Mouse (Mus musculus) embryonic facial prominence, embryonic 10.5 days (tissue): ENCODE measurements at regions not wholly inside any gene's neighbourhood (a gene's known extent, or its start where the extent isn't known, plus 50 kb on each side); places are given as distances from the start of the nearest gene placed in this dataset.
A peak's percentile ranks its signal among the peaks of the same experiment; 100 is the strongest.

Experiments
- DNase-seq: peaks from one replicate; pipeline ENCODE4 v3.0.0-alpha.2; 2017; ENCODE audit warnings: low spot score
- H3K27ac ChIP-seq: fragments of 300-500 bp; sonication (generic); replicated peaks from 2 replicates; pipeline ENCODE4 v1.5.1; 2016; ENCODE audit warnings: mild to moderate bottlenecking
- H3K27me3 ChIP-seq: fragments of 300-500 bp; sonication (generic); replicated peaks from 2 replicates; pipeline ENCODE4 v1.6.1; 2016; ENCODE audit warnings: low read depth, mild to moderate bottlenecking; ENCODE audit not compliant: poor library complexity, severe bottlenecking
- H3K36me3 ChIP-seq: fragments of 300-500 bp; sonication (generic); replicated peaks from 2 replicates; pipeline ENCODE4 v1.6.1; 2016; ENCODE audit warnings: mild to moderate bottlenecking, moderate library complexity
- H3K4me1 ChIP-seq: fragments of 300-500 bp; sonication (generic); 2 replicates; pipeline ENCODE4 v1.6.1; 2016
- H3K4me3 ChIP-seq: fragments of 300-500 bp; sonication (generic); 2 replicates; pipeline ENCODE4 v1.5.1; 2016; ENCODE audit warnings: mild to moderate bottlenecking, moderate library complexity
- H3K9me3 ChIP-seq: fragments of 300-500 bp; sonication (generic); 2 replicates; pipeline ENCODE4 v1.6.1; 2016; ENCODE audit warnings: mild to moderate bottlenecking
- WGBS: fragments of 180-500 bp; shearing (Covaris S2); methylation state at CpG from one replicate; pipeline ENCODE4 v1.1.7; 2016; 5-methylcytosine and 5-hydroxymethylcytosine counted together

DNA sequence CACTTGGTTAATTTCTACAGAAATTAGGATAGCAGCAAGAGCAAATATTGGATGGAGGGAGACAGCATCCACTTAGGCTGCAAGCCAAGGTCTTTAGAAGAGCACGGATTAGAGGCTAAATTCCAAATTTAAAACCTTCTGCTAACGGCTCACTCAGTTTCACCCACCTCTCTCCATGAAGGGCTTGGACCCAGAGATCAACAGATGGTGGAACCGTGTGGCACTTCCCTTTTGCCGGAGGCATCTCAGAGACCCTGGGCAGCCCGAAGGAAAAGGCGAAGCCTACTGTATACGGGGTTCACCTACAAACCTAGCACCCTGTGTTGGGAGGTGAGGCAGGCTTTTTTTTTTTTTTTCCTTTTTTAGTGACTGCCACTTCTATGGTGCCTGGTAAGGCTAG, 229.9 kb downstream of the Gm45692 start:
- Histone ChIP-seq H3K4me1 (peaks cover 41% of the 10 kb centered on the region), H3K27me3 (0 out of 2 replicates have a peak, but pooled peaks cover 4% of the 10 kb centered on the region), H3K9me3 (no peaks in the 10 kb centered on the region), H3K27ac (no peak overlapping the region), H3K4me3 (no peak overlapping the region), H3K36me3 (no peaks in the 10 kb centered on the region)
- WGBS: 89% methylated on average over 7 of the region's 7 CpGs
- no peak for DNase-seq

DNA sequence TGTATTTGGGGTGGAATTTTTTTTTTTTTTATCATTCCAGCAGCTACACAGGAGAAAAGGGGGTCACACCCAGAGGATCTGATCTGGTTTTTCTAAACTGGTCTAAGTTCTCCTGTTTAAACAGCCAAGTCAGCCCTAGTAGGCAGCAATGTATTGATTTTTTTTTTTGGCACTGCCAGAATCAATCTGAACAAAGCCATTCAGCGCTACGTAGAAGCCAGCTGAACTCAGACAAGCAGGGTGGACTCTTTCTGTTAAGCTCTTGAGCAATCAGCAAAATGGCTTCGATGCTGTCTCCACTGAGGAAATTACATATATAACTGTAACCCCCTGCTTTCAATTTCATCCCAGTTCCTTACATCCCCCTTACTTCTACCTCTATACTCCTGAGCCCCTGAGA, 230.5 kb downstream of the Gm45692 start:
- 88% methylated on average over 3 of the region's 3 CpGs for WGBS
- Histone ChIP-seq H3K27me3 (0 out of 2 replicates have a peak, but pooled peaks cover 4% of the 10 kb centered on the region), H3K27ac (no peak overlapping the region), H3K4me3 (no peak overlapping the region), H3K9me3 (no peaks in the 10 kb centered on the region), H3K4me1 (peaks cover 47% of the 10 kb centered on the region), H3K36me3 (no peaks in the 10 kb centered on the region)
- no peak for DNase-seq

DNA sequence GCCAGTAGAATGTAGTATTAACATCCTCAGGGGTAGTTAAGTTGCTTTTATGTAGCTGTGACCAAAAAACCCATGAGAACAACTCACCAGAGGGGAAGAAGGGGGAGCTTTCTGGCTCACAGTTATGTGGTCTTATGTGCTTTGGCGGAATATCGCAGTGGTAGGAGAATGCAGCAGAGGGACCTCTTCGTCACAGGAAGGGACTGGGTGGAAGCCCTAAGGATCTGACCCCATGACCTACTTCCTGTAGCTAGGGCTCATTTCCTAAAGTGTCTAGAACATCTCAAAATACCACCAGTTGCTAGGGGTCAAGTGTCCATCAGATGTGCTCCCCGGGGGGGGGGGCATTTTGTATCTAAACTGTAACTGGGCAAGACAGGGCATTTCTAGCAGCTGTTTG, 231.3 kb downstream of the Gm45692 start:
- Histone ChIP-seq H3K4me1 (peaks cover 51% of the 10 kb centered on the region), H3K27me3 (0 out of 2 replicates have a peak, but pooled peaks cover 4% of the 10 kb centered on the region), H3K4me3 (no peak overlapping the region), H3K9me3 (no peaks in the 10 kb centered on the region), H3K27ac (no peak overlapping the region), H3K36me3 (no peaks in the 10 kb centered on the region)
- no peak for DNase-seq
- 72% methylated on average over 4 of the region's 4 CpGs for WGBS

DNA sequence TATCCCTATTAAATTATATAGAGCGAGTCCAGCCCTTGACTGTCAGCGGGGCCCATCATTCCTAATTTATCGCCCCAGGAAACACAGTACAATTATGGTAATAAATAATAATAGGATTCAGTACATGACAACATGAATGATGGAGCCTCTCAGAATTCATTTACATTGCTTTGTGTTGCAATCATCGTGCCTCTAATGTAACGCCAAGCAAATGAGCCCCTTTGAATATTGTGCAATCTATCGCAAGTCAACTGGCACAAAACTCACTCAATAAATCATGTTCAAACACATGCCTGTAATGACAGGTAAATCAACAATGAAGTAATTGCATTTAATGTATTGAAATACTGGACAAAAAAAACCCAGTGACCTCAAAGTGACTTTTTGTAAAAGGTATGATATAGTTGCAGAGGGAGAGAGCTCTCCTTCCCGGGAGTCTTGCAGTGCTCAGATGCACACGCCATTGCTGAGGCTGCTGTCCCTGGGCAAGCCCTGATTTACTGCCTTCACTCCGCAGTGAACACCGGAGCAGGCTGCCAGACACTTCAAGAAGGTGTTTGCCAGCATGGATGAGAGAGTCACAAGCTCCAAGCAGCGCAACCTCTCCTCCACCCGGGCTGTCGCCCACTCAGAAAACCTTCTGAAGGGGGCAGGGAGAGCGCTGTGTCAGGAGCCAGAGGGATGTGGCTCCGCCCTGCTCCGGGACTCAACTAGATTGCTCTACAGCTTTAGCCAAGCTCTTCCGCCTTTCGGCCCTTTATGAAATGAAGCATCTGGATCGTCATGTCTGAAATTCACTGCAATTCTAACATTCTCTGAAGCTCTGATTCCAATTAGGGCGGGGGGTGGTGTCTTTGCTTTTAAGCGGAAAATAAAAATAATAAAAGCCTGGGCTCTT, 232.6 kb downstream of the Gm45692 start:
- WGBS: 51% methylated on average over 21 of the region's 21 CpGs
- H3K4me1 ChIP-seq: peaks cover 56% of the 10 kb centered on the region
- DNase-seq: peak; percentile 69

DNA sequence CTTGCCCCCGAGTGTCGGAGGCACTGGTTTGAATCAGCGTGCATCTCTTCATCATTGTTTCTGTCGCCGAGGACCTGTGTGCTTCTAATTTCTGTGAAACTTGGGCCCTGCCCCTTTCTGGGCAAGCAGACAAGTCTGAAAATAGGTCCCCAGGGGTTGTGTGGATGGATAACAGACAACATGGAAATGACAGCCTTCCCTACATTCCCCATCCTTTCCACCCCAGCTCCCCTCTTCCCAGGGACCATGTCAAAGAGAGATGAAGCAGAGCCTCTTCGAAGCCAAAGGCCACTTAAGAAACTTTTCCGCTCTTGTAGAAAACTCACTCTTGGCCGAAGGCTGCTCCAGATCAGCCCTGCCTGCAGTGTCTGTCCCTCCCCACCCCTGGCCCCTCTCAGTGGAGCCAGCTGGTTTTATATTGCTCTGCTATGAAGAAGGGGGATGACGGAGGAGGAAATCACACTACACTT, 233.2 kb downstream of the Gm45692 start:
- Histone ChIP-seq H3K4me1 (peaks cover 62% of the 10 kb centered on the region), H3K36me3 (no peaks in the 10 kb centered on the region), H3K27me3 (0 out of 2 replicates have a peak, but pooled peaks cover 3% of the 10 kb centered on the region), H3K4me3 (peak overlapping the region; percentile 44; the same call in 1 of the 2 replicates), H3K27ac (peak overlapping the region; percentile 78), H3K9me3 (no peaks in the 10 kb centered on the region)
- WGBS: 41% methylated on average over 9 of the region's 9 CpGs
- DNase-seq: no peak

More for the DNA sequence above, 232.6 kb downstream of the Gm45692 start:
- Histone ChIP-seq H3K27ac (peak overlapping the region; percentile 78), H3K9me3 (no peaks in the 10 kb centered on the region), H3K4me3 (peak overlapping the region; percentile 44), H3K36me3 (no peaks in the 10 kb centered on the region), H3K27me3 (0 out of 2 replicates have a peak, but pooled peaks cover 4% of the 10 kb centered on the region)

DNA sequence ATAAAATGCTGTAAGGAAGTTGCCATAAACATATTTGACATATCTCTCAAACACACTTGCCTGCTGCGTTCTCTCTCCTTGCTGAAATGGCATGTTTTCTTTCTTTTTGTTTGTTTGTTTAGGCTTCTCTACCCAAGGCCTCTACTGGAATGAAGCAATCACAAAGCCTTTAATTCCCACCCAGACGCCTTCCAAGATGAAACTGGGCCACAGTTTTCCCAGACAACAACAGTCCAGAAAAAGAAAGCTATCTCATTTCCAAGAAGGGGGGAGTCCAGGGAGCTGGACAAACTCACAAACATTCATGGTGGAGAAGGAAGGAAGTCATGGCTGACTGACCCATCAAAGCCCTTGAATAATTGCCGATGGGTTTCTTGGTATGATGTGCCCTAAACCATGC, 234.1 kb downstream of the Gm45692 start:
- no peaks in the 10 kb centered on the region for H3K36me3 ChIP-seq
- DNase-seq: no peak
- no peak overlapping the region; the same call in 1 of the 2 replicates for H3K27ac ChIP-seq
- no peak overlapping the region for H3K4me3 ChIP-seq
- H3K9me3 ChIP-seq: no peaks in the 10 kb centered on the region
- WGBS: 70% methylated on average over 3 of the region's 3 CpGs
- H3K27me3 ChIP-seq: no peaks in the 10 kb centered on the region
- H3K4me1 ChIP-seq: peaks cover 66% of the 10 kb centered on the region

DNA sequence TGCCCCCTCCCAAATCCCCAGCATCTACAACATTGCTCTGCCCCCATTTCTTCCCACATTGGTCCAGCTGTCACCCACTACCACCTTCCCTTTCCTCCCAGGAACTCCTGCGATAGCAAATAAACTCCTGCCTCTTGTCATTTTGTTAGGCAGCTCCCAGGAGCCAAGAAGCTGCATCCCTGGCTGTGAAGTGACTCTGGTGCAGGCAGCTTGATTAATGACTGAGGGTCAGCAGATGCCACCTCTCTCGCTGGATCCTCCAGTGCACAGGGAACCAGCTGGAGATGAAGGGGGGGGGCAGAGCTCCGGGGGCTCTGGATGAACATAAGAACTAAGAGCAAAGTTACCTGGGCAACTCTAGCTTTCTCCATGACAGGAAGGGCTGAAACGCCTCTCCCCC, 235.2 kb downstream of the Gm45692 start:
- H3K27me3 ChIP-seq: no peaks in the 10 kb centered on the region
- H3K4me3 ChIP-seq: no peak overlapping the region
- peaks cover 72% of the 10 kb centered on the region for H3K4me1 ChIP-seq
- WGBS: 67% methylated on average over 4 of the region's 4 CpGs
- H3K27ac ChIP-seq: no peak overlapping the region
- DNase-seq: no peak
- no peaks in the 10 kb centered on the region for H3K36me3 ChIP-seq
- no peaks in the 10 kb centered on the region for H3K9me3 ChIP-seq

DNA sequence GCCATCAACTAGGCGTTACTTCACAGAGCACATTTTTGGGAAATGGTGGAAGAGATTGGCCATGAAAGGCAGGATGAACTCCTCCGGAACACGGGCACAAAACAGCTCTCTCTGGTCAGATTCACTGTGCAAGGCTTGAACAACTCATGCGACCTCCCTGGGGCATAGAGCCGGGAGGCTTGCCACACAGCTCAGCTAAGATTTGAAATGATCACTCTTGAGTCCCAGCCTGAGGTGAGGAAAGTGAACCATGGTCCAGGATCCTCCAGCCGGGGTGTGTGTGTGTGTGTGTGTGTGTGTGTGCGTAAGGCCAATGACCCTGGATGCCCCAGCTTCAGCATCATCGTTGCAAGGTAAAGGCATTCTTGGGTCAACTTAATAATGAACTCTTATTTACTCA, 237.5 kb downstream of the Gm45692 start:
- Histone ChIP-seq H3K27ac (no peak overlapping the region), H3K4me3 (no peak overlapping the region), H3K27me3 (0 out of 2 replicates have a peak, but pooled peaks cover 3% of the 10 kb centered on the region), H3K36me3 (no peaks in the 10 kb centered on the region), H3K4me1 (peaks cover 55% of the 10 kb centered on the region), H3K9me3 (no peaks in the 10 kb centered on the region)
- WGBS: 79% methylated on average over 8 of the region's 8 CpGs
- DNase-seq: no peak

DNA sequence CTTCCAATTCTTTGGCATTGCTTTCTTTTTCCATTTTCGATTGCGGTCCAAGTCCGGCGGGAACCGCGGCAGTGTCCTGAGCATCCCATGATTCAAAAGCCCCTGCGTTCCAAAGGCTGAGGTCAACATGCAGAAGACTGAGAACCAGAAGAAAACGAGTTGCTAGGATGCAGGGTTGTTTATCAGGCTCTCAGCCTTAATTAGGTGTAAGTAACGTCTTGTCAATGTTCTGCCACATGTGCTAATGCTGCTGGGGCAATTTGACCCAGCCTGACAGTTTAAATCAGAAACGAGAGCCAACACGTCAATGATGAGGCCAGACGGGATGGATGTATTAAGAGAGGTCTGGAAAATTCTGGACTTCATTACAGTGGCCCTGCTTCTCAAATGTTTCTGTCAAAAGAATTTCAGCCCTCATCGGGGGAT, 239.4 kb downstream of the Gm45692 start:
- Histone ChIP-seq H3K9me3 (no peaks in the 10 kb centered on the region), H3K4me3 (no peak overlapping the region), H3K36me3 (no peaks in the 10 kb centered on the region), H3K4me1 (peaks cover 45% of the 10 kb centered on the region), H3K27ac (no peak overlapping the region), H3K27me3 (0 out of 2 replicates have a peak, but pooled peaks cover 3% of the 10 kb centered on the region)
- DNase-seq: peak; percentile 50
- WGBS: 67% methylated on average over 13 of the region's 13 CpGs

DNA sequence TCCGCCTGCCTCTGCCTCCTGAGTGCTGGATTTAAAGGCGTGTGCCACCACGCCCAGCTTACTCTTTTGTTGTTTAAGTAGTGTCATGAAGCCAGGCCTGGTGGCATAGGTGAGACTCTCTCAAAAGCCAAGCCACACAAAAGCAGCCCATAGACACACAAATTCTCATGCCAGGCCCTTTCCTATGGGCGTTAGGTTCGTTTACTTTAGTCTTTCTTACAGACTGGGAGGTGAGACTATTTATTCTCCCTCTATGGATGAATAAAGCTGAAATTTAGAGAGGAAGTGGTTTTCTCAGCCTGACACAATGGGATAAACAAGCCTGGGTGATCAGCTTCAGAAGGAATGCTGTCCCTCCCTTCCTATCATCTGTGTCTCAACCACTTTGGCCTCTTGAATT, 243.0 kb downstream of the Gm45692 start:
- no peak overlapping the region for H3K27ac ChIP-seq
- DNase-seq: no peak
- H3K27me3 ChIP-seq: 0 out of 2 replicates have a peak, but pooled peaks cover 3% of the 10 kb centered on the region
- H3K9me3 ChIP-seq: no peaks in the 10 kb centered on the region
- WGBS: 89% methylated on average over 5 of the region's 5 CpGs
- H3K36me3 ChIP-seq: no peaks in the 10 kb centered on the region
- peaks cover 30% of the 10 kb centered on the region for H3K4me1 ChIP-seq
- H3K4me3 ChIP-seq: no peak overlapping the region

DNA sequence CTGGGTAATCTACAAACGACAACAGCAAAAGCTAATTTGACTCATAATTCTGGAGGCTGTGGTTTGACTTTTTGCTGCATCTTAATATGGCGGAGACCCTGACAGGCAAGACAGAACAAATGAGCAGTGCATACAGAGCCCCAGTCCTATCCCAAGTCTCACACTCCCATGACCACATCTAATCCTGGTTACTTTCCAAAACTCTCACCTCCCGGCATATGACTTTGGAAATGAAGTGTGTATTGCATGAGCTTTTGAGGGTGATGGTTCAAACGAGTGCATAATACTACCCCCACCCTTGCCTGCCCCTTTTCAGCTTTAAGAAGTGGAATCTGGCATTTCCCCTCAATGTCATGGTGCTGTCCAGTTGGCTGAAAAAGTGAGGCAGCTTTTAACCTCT, 244.3 kb downstream of the Gm45692 start:
- peaks cover 24% of the 10 kb centered on the region for H3K4me1 ChIP-seq
- no peaks in the 10 kb centered on the region for H3K9me3 ChIP-seq
- 86% methylated on average over 4 of the region's 4 CpGs for WGBS
- 0 out of 2 replicates have a peak, but pooled peaks cover 3% of the 10 kb centered on the region for H3K27me3 ChIP-seq
- no peak for DNase-seq
- no peak overlapping the region for H3K27ac ChIP-seq
- no peaks in the 10 kb centered on the region for H3K36me3 ChIP-seq
- no peak overlapping the region for H3K4me3 ChIP-seq

DNA sequence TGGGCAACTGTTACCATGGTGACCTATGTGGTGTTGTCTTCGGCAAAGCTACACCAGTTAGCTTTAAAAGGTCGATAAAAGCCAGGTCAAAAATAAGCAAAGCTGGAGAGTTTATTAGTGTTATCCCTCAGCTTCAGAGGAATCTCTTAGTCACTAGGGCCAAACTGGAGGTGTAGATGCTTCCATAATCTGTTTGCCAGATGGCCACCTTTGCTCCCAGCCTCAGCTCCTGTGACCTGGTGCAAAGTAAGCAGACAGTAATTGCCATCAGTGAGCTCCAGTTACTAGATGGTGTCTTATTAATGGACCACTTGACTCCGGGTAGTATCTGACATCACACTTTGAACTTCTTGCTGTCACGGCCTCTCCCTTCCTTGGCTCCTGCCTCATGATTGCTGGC, 245.3 kb downstream of the Gm45692 start:
- Histone ChIP-seq H3K4me1 (peaks cover 19% of the 10 kb centered on the region), H3K36me3 (no peaks in the 10 kb centered on the region), H3K9me3 (no peaks in the 10 kb centered on the region), H3K27ac (no peak overlapping the region), H3K4me3 (no peak overlapping the region), H3K27me3 (0 out of 2 replicates have a peak, but pooled peaks cover 2% of the 10 kb centered on the region)
- WGBS: 71% methylated on average over 4 of the region's 4 CpGs
- DNase-seq: no peak

DNA sequence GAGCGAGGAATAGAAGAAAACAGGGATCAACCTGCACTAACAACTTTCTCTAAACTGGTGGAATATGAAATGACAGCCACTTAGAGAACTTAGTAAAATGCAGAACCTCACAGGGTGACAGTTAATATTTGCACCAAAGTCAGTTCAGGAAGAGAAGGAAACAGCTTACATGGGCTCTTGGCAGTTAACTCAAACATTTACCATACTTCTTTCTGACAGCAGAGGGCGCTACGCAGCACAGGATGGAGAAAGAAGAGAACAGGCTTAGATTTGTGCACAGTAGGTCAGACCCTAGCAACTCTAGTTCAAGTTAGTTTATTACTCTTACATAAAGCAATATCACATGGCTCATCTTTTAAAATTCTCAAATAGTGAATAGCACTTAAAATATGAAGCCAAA, 261.3 kb downstream of the Gm45692 start:
- H3K4me3 ChIP-seq: no peak overlapping the region
- H3K27ac ChIP-seq: no peak overlapping the region
- H3K9me3 ChIP-seq: peaks cover 10% of the 10 kb centered on the region; the same call in 1 of the 2 replicates
- H3K4me1 ChIP-seq: peaks cover 16% of the 10 kb centered on the region
- peaks cover 7% of the 10 kb centered on the region for H3K27me3 ChIP-seq
- 33% methylated on average over 3 of the region's 3 CpGs for WGBS
- H3K36me3 ChIP-seq: no peaks in the 10 kb centered on the region
- DNase-seq: peak; percentile 47
